Mouse (Mus musculus) lung, postnatal 36 days (tissue): ENCODE data around the gene Fgfr1op.
"Not testable (repeated sequence)": the region's sequence is repeated elsewhere in the genome, so short reads cannot be mapped to it uniquely, and the experiment has no call there.

ENCODE experiments used
- DNase-seq: peaks from one replicate; pipeline ENCODE4 v3.0.0; 2022; ENCODE audit warnings: mixed read lengths

Gene Fgfr1op

DNA sequence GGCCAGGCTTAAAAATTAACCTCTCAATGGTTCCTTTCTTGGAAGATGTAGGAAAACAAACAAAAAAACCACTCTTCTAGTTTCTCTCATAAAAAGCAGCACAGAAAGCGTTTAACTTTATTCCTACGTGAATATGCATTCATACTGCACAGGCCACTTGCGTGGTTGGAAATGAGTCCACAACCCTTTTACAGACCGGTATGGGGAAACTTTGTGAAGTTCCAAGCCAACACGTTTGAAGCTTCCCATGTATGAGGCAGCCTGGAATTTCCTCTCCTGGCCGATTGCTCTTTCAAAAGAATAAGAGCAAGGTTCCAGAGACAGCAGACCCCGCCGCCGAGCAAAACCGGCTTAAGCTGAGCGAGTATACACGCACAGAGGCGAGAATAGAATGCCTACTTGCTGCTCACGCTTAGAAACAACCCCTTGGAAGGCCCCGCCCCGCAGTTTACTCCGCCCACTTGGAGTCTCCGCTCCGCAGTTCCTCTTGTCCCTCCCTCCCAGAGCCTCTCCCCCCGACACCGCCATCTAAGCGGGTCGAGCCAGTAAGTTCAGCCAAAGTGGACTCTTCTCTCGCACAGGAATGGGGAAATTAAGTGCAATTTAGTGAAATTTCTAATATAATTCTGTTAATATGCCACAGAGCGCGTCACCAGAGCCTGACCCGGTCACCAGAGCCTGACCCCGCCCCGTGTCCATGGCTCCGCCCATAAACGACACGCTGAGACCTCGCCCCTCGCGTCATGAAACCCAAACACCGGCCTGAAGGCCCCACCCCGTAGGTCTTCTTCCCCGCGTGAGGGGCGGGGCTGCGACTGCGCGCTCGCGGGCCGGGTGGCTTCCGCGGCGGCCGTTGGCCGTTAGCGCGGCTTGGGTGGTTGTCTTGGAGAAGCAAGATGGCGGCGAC is at the start of gene Fgfr1op:
Gene Fgfr1op, plus strand, starts transcription at position 801 of the 907 bp plus-strand sequence.
- DNase-seq, result peak; percentile 53

DNA sequence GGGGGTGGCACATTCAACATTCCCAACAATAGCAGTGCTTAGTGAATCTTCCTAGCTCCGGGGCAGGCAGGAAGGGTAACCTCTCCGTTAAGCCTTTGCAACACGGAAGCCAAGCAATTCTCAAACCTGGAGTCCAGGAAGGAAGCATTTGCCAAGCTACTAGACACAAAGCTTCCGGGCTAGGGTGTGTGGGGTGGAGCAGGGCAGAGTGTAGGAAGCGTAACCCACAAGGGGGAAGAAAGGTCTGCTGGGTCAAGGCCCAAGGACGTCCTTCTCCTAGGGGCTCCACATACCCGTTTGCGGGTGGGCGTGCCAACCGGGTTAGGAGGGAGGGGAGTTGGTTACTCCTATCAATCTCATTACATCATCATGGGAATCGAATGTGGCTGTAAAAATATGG is 48.9 kb upstream of the Fgfr1op start:
- DNase-seq, result peak; percentile 24

DNA sequence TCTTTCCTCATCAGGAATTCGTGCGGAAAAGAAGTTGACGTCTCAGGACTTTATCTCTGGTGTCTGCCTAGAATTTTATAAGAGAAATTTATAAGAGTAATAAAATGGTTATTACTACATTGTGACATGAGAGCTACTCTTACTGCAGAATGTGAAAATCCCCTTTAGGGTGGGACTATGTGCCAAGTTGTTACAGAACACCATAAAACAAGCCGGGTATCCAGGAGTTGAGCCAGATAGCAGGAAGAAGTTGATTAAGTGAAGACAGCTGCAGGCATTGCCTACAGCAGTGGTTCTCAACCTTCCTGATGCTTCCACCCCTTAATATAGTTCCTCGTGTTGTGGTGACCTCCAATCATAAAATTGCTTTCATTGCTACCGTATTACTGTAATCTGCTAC is 48.4 kb upstream of the Fgfr1op start:
- not testable (repeated sequence) for DNase-seq

DNA sequence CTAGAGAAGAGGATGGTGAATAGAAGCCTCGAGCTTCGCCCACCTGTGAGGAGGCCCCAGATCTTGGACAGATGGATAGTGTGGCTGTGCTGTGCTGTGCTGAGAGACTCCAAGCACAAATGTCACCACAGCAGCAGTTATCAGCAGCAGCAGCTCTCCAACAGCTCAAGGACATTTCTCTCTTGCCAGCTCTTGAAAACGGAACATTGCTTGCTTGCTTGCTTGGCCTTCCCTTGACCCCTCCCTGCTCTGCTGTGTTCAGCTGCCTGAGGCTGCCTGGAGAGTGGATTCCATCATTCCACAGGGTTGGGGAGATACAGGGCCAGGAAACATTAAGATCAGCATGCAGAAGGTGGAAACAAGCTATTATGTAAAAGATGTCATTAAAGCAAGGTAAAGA is 42.3 kb upstream of the Fgfr1op start:
- DNase-seq, result not testable (repeated sequence)

DNA sequence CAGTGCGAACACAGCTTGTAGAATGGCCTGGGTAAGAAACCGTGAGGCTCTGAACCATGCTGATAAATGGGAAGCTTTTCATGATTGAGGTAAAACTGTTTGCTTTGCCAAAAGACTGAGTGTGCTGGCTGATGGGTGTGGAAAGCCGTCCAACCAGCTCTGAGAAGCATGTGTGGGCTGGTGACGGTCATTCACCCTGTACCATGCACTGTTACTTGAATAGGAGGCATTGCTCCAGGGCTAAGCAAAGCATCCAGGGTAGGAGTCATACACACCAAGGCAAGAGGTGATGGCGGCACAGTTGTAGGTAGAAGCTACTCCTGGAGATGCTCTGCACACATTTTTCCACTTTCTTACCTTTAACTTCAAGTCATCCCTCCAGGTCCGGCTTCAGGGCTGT is 40.7 kb upstream of the Fgfr1op start:
- not testable (repeated sequence) for DNase-seq

DNA sequence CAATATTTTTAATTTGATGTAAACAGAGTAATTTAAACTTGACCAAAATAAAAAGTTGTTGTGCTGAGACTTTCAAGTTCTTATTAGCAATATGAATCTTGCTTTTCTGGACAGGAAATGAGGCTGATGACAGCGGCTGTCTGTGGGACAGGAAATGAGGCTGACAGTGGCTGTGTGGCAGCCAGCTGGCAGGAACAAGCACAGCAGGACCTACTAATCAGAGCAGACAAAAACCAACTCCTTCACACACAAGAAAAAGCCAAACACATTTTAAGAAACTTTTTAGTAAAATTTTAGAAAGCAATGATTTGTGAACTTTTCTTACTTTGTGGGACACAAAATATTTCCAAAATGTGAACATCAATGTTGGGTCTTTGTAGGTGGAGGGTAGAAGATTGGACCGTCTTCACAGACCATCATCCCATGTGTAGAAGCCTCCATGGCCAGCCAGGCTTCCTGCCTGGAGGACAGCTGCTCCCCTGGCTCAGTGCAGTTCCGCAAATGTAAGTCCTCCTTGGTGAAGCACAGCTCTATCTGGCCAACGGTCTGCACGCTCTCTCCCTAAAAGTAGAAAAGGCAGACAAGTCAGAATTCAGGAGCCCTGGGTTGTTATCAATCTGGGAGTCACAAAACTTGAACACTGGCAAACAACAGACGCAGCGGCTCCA is 36.8 kb upstream of the Fgfr1op start:
- DNase-seq, result not testable (repeated sequence)

DNA sequence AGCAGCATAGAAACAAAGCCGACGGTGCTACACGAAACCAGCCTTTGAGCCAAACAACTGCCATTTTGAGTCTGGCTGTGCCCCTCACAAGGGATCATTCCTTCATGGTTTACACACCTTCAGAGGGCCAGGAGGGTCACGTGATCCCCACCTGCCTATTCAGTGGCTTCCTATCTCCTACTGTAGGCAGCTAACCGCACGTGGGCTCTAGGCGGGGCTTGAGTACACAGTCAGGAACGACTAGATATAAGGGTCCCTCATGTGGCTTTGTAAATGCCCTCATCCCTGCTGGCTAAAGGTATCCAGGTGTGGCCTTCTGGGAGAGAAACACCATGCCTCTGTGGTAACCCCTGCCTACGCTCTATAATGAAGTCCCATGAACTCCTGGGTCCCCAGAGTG is 35.7 kb upstream of the Fgfr1op start:
- not testable (repeated sequence) for DNase-seq

DNA sequence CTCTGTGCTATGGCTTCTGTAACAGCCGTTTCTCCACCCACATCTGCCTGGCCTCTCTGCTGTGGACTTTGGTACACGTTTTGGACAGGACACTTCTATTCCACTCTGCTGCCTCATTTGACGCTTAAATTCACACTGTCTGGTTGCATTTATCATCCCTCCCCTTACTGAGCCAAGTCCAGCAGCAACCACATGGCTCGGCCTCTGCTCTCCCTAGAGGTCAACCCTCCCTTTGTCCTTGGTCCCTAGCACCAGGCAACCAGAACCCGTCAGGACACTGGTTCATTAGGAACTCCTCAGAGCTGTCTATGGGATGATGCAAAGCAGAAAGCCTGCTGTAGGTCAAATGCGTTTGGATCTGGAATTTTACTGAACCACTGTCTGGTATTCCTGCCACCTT is 34.5 kb upstream of the Fgfr1op start:
- DNase-seq, result not testable (repeated sequence)

DNA sequence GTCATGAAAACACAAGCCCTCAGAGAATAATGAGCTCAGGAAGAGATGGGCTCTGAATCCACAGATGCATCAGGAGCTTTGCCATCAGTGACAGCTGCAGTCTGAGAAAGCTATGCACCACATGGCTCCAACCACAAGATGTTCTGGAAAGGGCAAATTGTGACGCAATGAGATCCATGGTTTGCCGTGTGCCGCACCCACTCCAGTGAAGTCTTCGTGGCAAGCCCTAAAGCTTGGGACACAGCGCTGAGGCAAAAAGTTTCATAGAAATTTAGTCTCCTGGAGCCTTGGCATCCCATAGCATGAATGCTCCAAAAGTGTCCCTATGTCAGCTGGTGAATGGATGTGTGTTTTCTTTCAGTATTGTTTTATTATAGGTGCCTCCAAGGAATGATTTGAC is 27.2 kb upstream of the Fgfr1op start:
- not testable (repeated sequence) for DNase-seq

DNA sequence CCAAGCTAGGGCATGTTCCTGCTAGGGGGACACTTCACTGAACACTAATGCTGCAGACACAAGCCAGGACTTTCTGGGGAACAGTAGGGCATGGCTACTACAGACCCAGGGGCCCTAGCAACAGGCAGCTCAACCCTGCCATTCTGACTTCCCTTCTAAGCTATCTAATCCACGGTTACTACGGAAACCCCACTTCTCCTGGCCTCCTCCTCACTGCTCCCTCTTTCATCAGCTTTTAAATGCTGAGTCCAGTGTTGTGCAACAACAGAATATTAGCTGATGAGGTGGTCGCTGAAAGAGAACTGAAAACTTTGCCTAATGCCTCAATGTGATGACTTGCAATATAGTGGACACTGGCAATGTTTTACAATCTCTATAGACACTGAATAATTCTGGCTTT is 25.1 kb upstream of the Fgfr1op start:
- peak; percentile 24 for DNase-seq

DNA sequence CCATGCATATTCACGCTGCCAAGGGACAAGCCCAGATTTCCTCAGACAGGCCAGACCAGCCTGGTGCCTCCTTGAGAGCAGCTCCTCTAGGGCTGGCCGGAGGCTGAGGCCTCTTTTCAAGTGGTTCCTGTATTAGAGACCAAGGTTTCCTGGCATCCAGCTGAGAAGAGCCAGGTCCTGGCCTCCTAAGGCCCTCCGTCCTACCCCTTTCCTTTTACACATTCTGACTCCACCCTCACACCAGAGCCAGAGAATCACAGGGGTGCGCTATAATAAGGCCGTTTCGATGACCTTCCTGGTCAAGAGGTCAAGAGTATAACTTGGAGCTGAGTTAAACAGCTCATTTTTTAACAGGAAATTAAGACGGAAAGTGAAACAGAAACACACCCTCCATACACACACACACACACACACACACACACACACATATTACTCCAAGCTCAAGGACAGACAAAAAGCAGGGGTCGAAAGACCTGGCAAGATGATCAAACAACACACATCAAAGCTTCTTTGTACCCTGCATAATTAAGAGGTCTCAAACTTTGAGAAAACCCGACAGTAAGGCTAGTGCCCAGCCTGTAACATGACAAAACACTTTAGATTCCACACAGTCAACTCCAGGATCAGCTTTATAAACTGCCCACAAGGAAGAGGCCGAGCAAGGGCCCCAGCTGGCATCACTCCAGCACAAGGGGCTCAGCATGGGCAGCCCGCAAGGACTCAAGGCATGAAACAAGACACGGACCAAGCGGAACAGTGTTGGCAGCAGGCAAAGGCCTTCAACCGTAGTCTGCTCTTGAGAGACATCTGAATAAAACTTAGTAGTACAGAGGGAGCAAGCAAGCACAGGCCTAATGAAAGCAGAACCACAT is 21.3 kb upstream of the Fgfr1op start:
- peak; percentile 81 for DNase-seq

DNA sequence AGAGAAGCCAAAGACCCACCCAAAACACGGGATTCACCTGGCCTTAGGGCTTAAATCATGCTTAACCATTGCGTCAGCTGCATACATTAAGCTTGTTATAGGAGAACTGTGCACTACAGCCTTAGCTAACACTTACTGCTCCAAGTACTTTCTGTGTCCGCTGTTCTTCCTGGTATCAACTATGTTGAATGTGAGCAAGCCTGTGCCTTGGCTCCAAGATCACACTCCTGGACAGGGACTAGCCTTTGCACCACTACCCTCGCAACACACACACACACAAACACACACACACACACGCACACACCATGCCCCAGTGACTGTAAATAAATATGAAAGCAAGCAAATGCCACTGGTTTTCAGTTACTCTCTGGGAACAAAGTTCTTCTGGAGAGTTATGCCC is 18.4 kb upstream of the Fgfr1op start:
- not testable (repeated sequence) for DNase-seq

DNA sequence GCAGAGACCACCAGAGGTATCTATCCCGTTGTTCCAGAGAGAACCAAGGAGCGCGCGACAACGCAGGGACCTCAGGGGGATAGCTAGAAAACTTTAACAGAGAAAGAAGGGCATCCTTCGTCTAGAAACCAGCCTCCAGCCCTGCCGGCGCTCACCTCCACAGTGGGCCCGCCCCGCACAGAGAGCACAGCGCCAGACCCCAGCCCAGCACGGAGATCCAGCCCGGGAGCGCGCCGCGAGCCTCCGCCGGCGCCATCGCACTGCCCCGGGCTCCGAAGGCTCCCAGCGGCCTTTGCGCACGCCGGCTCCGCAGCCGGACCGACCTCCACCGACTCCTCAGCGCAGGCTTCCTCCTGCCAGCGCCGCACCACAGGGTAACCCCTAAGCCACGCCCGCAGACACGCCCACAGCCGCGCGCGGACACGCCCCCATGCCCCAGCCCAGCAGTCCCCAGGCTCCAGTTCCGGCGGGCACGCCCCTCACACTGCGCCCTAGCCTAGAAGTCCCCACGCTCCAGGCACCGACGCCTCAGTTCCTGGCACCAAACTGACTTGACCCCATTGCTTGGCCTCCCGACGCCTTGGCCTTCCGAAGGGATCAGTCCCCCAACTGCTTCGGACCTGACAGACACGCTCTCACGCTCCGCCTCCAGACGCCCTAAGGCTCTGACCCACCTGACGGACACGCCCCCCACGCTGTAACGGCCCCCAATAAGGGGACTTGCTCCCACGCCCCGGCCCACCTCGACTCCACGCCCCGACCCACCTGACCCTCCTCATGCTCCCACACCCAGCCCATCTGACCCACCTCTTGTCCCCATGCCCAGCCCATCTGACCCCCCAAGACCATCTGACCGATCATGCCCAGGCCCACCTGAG is 17.6 kb upstream of the Fgfr1op start, which contains the start of the genes Gm49673 and Rnaset2a:
Gene Gm49673, minus strand, starts transcription at position 350 of the 878 bp plus-strand sequence.
Gene Rnaset2a, minus strand, starts transcription at position 659 of the 878 bp plus-strand sequence.
- peak; percentile 58 for DNase-seq

DNA sequence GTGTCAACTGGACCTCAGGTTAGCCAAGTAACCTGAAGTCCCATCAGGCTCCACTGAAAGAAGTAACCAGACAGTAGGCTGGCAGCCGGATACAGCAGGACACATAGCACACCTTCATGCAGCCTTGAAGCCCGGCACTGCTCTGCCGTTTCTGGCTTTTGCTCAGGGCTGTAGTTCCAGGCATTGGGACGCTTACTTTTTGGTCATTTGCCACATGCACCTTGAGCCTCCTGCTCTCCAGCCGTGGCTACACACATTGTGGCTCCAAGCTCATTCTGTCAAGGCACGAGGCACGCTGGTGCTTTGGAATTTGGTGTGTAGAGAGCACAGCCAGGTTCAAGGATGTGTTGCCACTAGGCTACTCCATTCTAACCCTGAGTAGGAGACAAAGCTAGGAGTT is 10.3 kb upstream of the Fgfr1op start:
- DNase-seq, result not testable (repeated sequence)

DNA sequence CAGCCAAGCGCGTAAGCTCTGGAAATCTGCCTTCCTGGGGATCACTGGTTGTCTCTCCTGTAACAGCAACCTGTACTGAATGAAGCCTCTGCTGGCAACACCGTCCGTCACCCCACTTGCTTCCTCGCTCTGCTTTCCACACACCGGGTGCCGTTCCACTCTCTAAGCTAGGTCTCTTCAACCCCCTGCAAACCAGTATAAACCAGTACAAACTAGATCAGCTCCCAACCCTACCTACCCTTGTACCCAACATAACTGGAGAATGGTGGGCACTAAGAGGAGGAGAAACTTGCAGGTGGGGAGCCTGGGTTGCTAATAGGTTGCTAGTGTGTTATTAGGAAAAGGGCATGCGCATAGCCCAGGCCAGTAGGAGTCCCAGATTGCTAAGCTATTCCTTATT is 9.3 kb upstream of the Fgfr1op start:
- not testable (repeated sequence) for DNase-seq

DNA sequence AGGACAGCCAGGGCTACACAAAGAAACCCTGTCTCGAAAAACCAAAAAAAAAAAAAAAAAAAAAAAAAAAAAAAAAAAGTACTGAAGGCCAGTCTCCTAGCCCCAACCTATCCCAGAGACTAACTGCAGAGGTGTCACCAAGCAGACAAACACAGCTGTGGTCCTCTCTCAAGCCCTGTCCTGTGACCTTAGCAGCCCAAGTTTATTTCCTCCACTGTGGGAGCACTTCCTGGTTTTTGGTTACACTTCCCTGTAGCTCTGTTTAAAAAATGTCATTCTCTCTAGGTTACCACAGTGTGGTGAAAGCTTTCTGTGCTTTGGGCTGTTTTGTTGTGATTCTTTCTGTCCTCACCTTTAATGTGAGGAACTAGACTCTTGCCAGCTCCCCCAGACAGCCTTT is 6.7 kb upstream of the Fgfr1op start:
- DNase-seq, result not testable (repeated sequence)

DNA sequence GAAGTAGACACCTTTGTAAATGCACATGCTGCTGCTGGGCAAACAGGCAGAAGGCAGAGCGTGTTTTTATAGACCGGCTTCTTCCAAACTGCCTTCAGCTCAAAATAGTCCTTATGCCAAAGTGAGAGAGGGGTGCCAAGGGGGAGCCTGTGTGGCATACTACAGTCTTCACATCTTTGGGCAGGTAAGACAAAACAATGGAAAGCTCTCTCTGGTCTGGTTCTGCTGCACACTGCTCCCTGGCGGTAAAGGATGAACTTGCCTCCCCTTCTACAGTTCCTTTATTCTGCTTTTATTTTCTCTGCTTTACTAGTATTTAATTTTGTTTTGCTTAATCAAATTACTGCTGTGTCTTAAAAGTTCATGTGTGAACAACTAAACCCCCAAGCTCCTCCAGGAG is 4.3 kb upstream of the Fgfr1op start:
- peak; percentile 79 for DNase-seq

DNA sequence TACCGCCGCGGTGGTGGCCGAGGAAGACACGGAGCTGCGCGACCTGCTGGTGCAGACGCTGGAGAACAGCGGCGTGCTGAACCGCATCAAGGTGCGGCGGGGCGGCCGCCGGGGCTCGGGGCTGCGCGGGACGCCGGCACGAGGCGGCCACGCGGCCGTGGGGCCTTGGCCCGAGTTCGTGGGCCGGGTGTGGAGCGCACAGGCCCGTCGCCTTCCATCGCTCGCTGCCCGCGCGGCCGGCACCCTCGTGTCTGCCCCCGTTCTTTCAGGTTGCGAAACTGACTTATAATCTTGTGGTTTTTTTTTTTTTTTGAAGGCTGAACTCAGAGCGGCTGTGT is 276 bp downstream of the Fgfr1op start:
- DNase-seq, result peak; percentile 6

DNA sequence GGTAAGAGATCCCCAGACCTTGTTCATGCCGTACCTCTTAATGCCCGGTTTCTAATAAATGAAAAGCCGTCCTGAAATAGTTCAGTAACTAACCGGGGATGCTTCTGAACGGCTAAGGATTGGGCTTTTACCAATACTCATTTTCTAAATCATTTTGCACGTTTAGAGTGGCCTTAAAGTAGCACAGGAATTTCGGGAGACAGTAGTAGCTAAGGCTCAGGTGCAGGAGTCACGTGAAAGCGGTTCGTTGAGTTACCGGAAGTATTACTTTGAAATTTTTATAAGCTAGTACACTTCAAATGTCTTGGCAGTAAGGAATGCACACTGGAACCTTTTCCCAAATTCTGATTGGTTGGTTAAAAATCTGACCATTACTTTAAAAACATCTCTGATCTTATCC is 676 bp downstream of the Fgfr1op start:
- DNase-seq, result peak; percentile 8

DNA sequence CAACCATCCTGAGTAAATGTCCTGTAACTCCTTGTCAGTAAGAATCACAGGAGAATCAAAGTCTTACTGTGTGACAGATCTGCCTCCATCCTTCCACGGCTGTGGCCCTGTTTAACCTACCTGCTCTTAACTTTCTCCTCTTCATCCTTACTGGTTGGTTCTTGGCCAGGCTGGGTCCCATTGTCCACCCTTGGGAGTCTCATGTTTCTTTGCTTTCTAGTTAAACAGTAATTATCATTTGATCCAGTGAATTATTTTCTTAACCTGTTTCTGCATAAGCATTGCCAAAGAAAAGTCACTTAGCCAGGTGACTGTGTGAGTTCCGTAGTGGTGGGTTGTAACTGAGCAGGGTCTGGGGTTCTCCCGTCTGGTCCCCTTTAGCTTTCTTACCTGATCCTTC is 1.2 kb downstream of the Fgfr1op start:
- DNase-seq, result not testable (repeated sequence)

DNA sequence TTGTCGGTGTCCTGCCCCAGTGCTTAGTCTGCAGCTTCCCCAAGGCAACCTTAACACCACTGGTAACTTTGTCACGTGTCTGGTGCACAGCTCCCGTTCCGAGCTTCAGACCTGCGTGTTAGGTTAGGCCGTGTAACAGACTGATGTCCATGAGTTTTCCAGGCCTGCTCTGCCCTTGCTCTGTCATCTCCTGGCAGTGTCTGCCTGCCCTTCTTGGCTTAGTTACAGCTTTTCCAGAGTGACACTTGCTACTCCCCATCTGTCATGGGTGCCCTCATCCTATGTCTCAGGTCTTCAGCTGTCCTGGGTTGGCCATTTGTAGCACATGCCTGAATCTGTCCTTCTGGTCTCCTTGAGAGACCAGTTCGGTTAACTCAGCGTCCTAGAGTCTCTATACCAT is 2.1 kb downstream of the Fgfr1op start:
- peak; percentile 5 for DNase-seq

DNA sequence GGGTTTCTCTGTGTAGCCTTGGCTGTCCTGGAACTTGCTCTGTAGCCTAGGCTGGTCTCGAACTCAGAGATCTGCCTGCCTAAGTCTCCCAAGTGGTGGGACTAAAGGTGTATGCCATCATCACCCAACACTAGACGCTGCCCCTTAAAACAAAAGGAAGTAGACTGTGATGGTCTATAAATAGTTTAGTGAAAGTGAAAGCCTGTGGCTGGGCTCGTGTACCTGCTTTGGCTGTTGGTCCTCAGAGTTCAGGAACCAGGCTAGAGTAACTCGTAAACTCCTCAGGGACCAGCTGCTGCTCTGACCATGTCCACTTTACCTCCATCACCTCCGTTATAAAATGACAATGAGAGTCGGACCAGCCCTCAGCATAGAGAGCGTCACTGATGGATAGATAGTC is 5.0 kb downstream of the Fgfr1op start:
- no peak for DNase-seq
